In the genomic region with DNA sequence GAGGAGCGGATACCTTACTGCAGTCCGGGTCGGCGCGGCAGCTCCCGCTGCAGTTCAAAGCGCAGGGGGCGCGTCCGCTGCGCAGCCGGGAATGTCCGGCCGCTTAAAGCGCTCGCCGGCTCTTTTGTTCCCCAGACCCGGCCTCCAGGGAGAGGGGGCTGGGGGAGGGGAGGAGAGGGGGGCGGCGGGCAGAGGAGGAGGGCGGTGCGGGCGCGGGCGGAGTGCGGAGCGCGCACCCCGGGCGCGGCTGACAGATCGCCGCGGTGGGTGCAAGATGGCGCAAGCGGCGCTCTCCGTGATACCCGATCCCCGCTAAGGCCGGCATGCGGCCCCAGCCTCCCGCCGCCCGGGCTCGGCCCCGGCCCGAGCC, we compare ENCODE assay signal across 10 mouse cellular contexts. TPM values are rescaled to one million over a fixed set of nuclear protein-coding genes. Genes with fewer than 3 reads are reported as not detected.
DNase-seq lines count a peak whose midpoint lies in the region; ATAC-seq and TF ChIP-seq lines count a peak whose summit lies in the region.
"Had no signal": no experiment of that assay in that cellular context is flagged by ENCODE, and none has a peak within 500 bp of the region (broad histone marks: within the 10 kb centered on the region; RNA-seq: fewer than 3 reads in every experiment).

A gene (plus strand): TSS at position 254 of the 370 bp plus-strand sequence.

- peaks cover 80% of the 10 kb centered on the region for H3K27me3 ChIP-seq in E14TG2a.4 (ENCODE audit: insufficient read depth, low read length)
- H3K27me3 ChIP-seq in liver, embryonic 11.5 days (replicated peaks; ENCODE audit: control insufficient read depth, insufficient read depth, low read length) = peaks cover 61% of the 10 kb centered on the region
- no peaks in the 10 kb centered on the region for H3K27me3 ChIP-seq in neural tube, embryonic 15.5 days (replicated peaks)

- peak within 1 kb of the TSS; percentile 91 for H3K4me3 ChIP-seq in E14TG2a.4 (replicated peaks; ENCODE audit: low read length)
- peak within 1 kb of the TSS; percentile 69 for H3K4me3 ChIP-seq in liver, embryonic 11.5 days (ENCODE audit: low read depth, low read length)
- peak within 1 kb of the TSS; percentile 94 for H3K4me3 ChIP-seq in neural tube, embryonic 15.5 days (replicated peaks)

- peak within 1 kb of the TSS; percentile 95 for H3K4me2 ChIP-seq in liver, embryonic 11.5 days
- peak within 1 kb of the TSS; percentile 89 for H3K4me2 ChIP-seq in neural tube, embryonic 15.5 days

- no peaks in the 10 kb centered on the region for H3K9me3 ChIP-seq in E14TG2a.4 (ENCODE audit: low read length)
- H3K9me3 ChIP-seq in liver, embryonic 11.5 days (ENCODE audit: control insufficient read depth, low read length) = no peaks in the 10 kb centered on the region
- no peaks in the 10 kb centered on the region for H3K9me3 ChIP-seq in neural tube, embryonic 15.5 days (replicated peaks)

- peak; percentile 43; the same call in 1 of the 2 replicates for ATAC-seq in liver, embryonic 11.5 days (replicated peaks; ENCODE audit: low FRiP score)
- peak; percentile 78 for ATAC-seq in neural tube, embryonic 15.5 days (ENCODE audit: low FRiP score)
- no peak for ATAC-seq in activated CD4-positive, CD25-positive, alpha-beta regulatory T cell, adult 4 months

- H3K9ac ChIP-seq in liver, embryonic 11.5 days (ENCODE audit: low read depth, low read length) = peak within 1 kb of the TSS; percentile 54
- peak within 1 kb of the TSS; percentile 94 for H3K9ac ChIP-seq in neural tube, embryonic 15.5 days (replicated peaks)

- peak; percentile 34 for DNase-seq in gastrocnemius, postnatal 10 days
- DNase-seq in gastrocnemius, postnatal 4 days (ENCODE audit: low spot score in 2 of 2) = no peak
- peak; percentile 95 for DNase-seq in embryo, embryonic 11 days
- DNase-seq in heart, postnatal 4 days = peak; percentile 43
- peak; percentile 69 for DNase-seq in liver, embryonic 11.5 days (ENCODE audit: low spot score)

- peak within 1 kb of the TSS; percentile 49 for H3K27ac ChIP-seq in liver, embryonic 11.5 days (ENCODE audit: low read depth, low read length)
- H3K27ac ChIP-seq in neural tube, embryonic 15.5 days (replicated peaks) = peak within 1 kb of the TSS; percentile 95

- H3K4me1 ChIP-seq in E14TG2a.4 (replicated peaks; ENCODE audit: low read depth, low read length) = peaks cover 33% of the 10 kb centered on the region
- H3K4me1 ChIP-seq in liver, embryonic 11.5 days (replicated peaks; ENCODE audit: control insufficient read depth, insufficient read depth, low read length) = no peaks in the 10 kb centered on the region; the same call in 1 of the 2 replicates
- peaks cover 38% of the 10 kb centered on the region for H3K4me1 ChIP-seq in neural tube, embryonic 15.5 days

- under 1% methylated on average over 42 of the region's 48 CpGs for WGBS in liver, embryonic 11.5 days
- WGBS in neural tube, embryonic 15.5 days = 0% methylated on average over 36 of the region's 48 CpGs

- TF ChIP-seq CTCF in E14TG2a.4 (conservative IDR thresholded peaks at IDR 0.05; ENCODE audit: low read length) = no peak

- H3K36me3 ChIP-seq in E14TG2a.4 (ENCODE audit: insufficient read depth, low read length) = 0 out of 2 replicates have a peak, but pooled peaks cover 3% of the 10 kb centered on the region
- H3K36me3 ChIP-seq in liver, embryonic 11.5 days (ENCODE audit: control insufficient read depth, insufficient read depth, low read length) = no peaks in the 10 kb centered on the region; the same call in 1 of the 2 replicates
- H3K36me3 ChIP-seq in neural tube, embryonic 15.5 days = peaks cover 3% of the 10 kb centered on the region
- H3K36me3 ChIP-seq: G1E had no signal

RNA-seq across cellular contexts. Expression of the gene that starts here (rescaled TPM):
- under 1 TPM; 0.59 to 0.65 TPM for total RNA-seq in gastrocnemius, postnatal 10 days (2021)
- under 1 TPM; 0.88 to 0.91 TPM for total RNA-seq in gastrocnemius, postnatal 4 days (2021)
- under 1 TPM; 0.43 to 0.52 TPM for total RNA-seq in heart, postnatal 4 days (2021)
- 4.8 and 5.5 TPM in 2 replicates for polyA plus RNA-seq in liver, embryonic 11.5 days (2014; fragmentation: Nextera tagmentation; extraction: Ambion mirVana)
- 7.9 and 8.9 TPM in 2 replicates for polyA plus RNA-seq in neural tube, embryonic 15.5 days (2015; fragmentation: Nextera tagmentation; extraction: Ambion mirVana)
- polyA plus RNA-seq in activated CD4-positive, CD25-positive, alpha-beta regulatory T cell, adult 4 months (2017; shearing (Covaris generic)) = not detected
- total RNA-seq: hematopoietic stem cell, adult 5-6 weeks had no signal
- polyA plus RNA-seq: G1E had no signal

Comparison
In these comparisons a context has a peak if more than half of its experiments do, and no peak if none do; other contexts are left out.
1. Peak in DNase-seq in gastrocnemius, postnatal 10 days; RNA of the gene not detected or under 1 TPM.
2. Peak in DNase-seq in heart, postnatal 4 days; RNA of the gene not detected or under 1 TPM.
3. DNase-seq: peak in embryo, embryonic 11 days (single experiment) and liver, embryonic 11.5 days (single experiment); none in gastrocnemius, postnatal 4 days (0 of 2).
4. Peak in every context shown above with its lines, with median percentiles within 50 percentile points of each other: H3K4me3 ChIP-seq.